Mouse (Mus musculus) liver, adult 2 months (tissue): ENCODE measurements around the gene Ifitm2.

ENCODE experiments used
- CTCF ChIP-seq: fragments of 200-500 bp; IDR thresholded peaks from 2 replicates; pipeline ENCODE4 v1.5.1; 2011; ENCODE audit warnings: low read depth, low read length, control low read depth
- POLR2A ChIP-seq: fragments of 200-500 bp; IDR thresholded peaks from 2 replicates; pipeline ENCODE4 v1.6.1; 2011; ENCODE audit warnings: low read length, control low read depth; ENCODE audit not compliant: insufficient read depth; ENCODE audit errors: extremely low read depth

DNA sequence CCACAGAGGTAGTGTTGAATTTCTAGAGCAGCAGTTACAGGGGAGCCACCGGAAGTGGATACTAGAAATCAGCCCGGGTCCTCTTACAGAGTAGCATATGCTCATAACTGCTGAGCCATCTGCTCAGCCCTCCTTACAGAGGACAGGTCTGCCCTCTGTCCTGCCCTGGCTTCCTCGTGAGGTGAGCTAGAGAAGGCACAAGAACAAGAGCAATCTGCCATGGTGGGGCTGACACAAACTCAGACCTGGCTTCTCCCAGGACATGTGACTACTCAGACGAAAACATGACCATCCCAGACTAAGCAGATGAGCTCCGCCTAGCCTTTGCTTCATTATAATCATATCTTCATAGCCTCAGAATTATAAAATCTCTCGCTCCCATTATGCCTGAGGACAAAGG is 4.0 kb downstream of the Ifitm2 start:
- TF ChIP-seq CTCF = no peak
- no peak for TF ChIP-seq POLR2A
